Mouse (Mus musculus) midbrain, embryonic 11.5 days (tissue): Measurements from ENCODE around the gene Pknox2. TPM values are rescaled to one million over a fixed set of nuclear protein-coding genes. Genes with fewer than 3 reads are reported as not detected.

ENCODE experiments used
- ATAC-seq: fragments of 200-750 bp; cut with Nextera tagmentation; 2 replicates; pipeline ENCODE4 v1.8.0; 2017; ENCODE audit warnings: moderate TSS enrichment, moderate library complexity; ENCODE audit not compliant: low FRiP score
- DNase-seq: peaks from one replicate; pipeline ENCODE4 v3.0.0; 2015; ENCODE audit warnings: low spot score; ENCODE audit errors: missing footprints
- H3K27ac ChIP-seq: fragments of 300-500 bp; sonication (generic); 2 replicates; pipeline ENCODE4 v1.5.1; 2014; ENCODE audit warnings: low read depth, low read length
- H3K27me3 ChIP-seq: fragments of 300-500 bp; sonication (generic); 2 replicates; pipeline ENCODE4 v1.6.1; 2014; ENCODE audit warnings: mild to moderate bottlenecking, low read length, moderate library complexity, mixed read lengths; ENCODE audit not compliant: control insufficient read depth, insufficient read depth
- H3K36me3 ChIP-seq: fragments of 300-500 bp; sonication (generic); 2 replicates; pipeline ENCODE4 v1.6.1; 2014; ENCODE audit warnings: mild to moderate bottlenecking, low read length, moderate library complexity, mixed read lengths; ENCODE audit not compliant: control insufficient read depth, insufficient read depth
- H3K4me1 ChIP-seq: fragments of 300-500 bp; sonication (generic); 2 replicates; pipeline ENCODE4 v1.6.1; 2014; ENCODE audit warnings: low read length; ENCODE audit not compliant: control insufficient read depth, insufficient read depth
- H3K4me2 ChIP-seq: fragments of 300-500 bp; sonication (generic); 2 replicates; pipeline ENCODE4 v1.6.1; 2014; ENCODE audit warnings: mild to moderate bottlenecking, moderate library complexity
- H3K4me3 ChIP-seq: fragments of 300-500 bp; sonication (generic); 2 replicates; pipeline ENCODE4 v1.5.1; 2014; ENCODE audit warnings: low read depth, low read length
- H3K9ac ChIP-seq: fragments of 300-500 bp; sonication (generic); 2 replicates; pipeline ENCODE4 v1.6.1; 2014; ENCODE audit warnings: low read length
- H3K9me3 ChIP-seq: fragments of 300-500 bp; sonication (generic); 2 replicates; pipeline ENCODE4 v1.6.1; 2016; ENCODE audit warnings: low read length; ENCODE audit not compliant: control insufficient read depth
- WGBS: fragments of 180-500 bp; shearing (Covaris S2); extraction: QIAGEN DNeasy Blood & Tissue Kit; methylation state at CpG from one replicate; pipeline ENCODE4 v1.1.7; 2014; 5-methylcytosine and 5-hydroxymethylcytosine counted together
- polyA plus RNA-seq: library from polyadenylated mRNA; unstranded; fragments of >200 nt; fragmentation: Nextera tagmentation; extraction: Ambion mirVana; gene quantifications from 2 replicates; pipeline ENCODE4 v1.2.1, GENCODE M21; 2014

Gene Pknox2
- polyA plus RNA-seq, 1 experiment from 2014 or later = 20.2 TPM

GRCm38 (mm10) chr9:37054703-37055102 is 92.5 kb downstream of the Pknox2 start:
- Histone ChIP-seq H3K36me3 (no peaks in the 10 kb centered on the region; the same call in 1 of the 2 replicates), H3K9ac (no peak overlapping the region), H3K9me3 (no peaks in the 10 kb centered on the region), H3K4me3 (no peak overlapping the region), H3K27ac (peak overlapping the region; percentile 55), H3K4me1 (peaks cover 34% of the 10 kb centered on the region), H3K27me3 (no peaks in the 10 kb centered on the region), H3K4me2 (peak overlapping the region; percentile 42; the same call in 1 of the 2 replicates)
- DNase-seq (peak; percentile 89), ATAC-seq (no peak)
- WGBS = 5% methylated on average over 5 of the region's 5 CpGs

DNA sequence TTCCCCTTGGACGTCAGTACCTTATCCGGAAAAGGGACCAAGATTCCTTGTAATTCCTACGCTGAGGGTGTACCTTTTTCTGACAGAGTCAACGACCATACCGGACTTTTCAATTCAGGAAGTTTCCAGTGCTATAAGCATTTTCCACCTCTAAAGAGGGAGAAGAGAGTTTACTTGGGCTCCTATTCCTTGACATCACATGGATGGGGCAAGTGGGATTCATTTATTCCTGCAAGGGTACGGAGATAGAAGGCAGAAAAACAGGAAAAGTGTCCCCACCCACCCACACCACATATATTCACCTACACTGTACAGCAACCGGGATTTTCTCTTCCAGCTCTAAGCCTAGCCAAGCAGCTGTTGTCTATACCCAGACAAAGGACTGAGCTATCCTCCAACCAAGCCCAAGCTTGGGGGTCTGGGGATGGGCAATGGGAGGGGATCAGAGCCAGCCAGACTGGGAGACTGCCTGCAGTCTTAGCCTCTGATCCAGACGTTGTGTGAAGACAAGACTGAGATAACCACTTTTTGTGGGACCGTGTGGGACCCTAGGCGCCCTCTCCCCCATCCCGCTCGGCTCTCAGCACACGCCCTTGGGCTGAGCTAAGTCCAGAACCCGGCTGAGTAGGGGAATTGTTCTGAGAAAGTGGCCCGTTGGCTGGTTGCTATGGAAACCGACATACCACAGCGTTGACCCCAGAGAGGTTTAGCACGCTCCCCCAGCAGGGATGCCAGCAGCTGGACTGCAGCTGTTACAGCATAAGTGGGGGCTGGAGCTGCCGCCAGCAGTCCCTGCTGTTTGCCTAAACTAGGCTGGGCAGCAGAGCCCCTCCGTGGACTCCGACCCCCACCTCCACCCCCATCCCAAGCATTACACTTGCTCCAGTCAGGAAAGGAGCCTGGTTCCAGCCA is 93.3 kb downstream of the Pknox2 start:
- Histone ChIP-seq H3K4me2 (peak overlapping the region; percentile 42), H3K4me1 (peaks cover 36% of the 10 kb centered on the region), H3K9me3 (no peaks in the 10 kb centered on the region), H3K9ac (peak overlapping the region; percentile 3; the same call in 1 of the 2 replicates), H3K27ac (peak overlapping the region; percentile 55), H3K27me3 (no peaks in the 10 kb centered on the region), H3K36me3 (no peaks in the 10 kb centered on the region; the same call in 1 of the 2 replicates), H3K4me3 (peak overlapping the region; percentile 3; the same call in 1 of the 2 replicates)
- 11% methylated on average over 21 of the region's 21 CpGs for WGBS
- ATAC-seq = peak; percentile 92
- peak; percentile 98 for DNase-seq

GRCm38 (mm10) chr9:37053041-37053440 is 94.2 kb downstream of the Pknox2 start:
- Histone ChIP-seq H3K27me3 (no peaks in the 10 kb centered on the region), H3K4me3 (no peak overlapping the region), H3K27ac (peak overlapping the region; percentile 55), H3K4me2 (no peak overlapping the region), H3K9me3 (no peaks in the 10 kb centered on the region), H3K4me1 (peaks cover 38% of the 10 kb centered on the region), H3K9ac (0 out of 2 replicates have a peak overlapping the region, but pooled peaks have one; percentile 22), H3K36me3 (no peaks in the 10 kb centered on the region; the same call in 1 of the 2 replicates)
- no peak for ATAC-seq
- whole genome bisulfite sequencing = 23% methylated on average over 6 of the region's 6 CpGs
- DNase-seq = peak; percentile 88

GRCm38 (mm10) chr9:37051669-37052068 is 95.5 kb downstream of the Pknox2 start:
- Histone ChIP-seq H3K27ac (no peak overlapping the region), H3K9me3 (no peaks in the 10 kb centered on the region)
- no peak for DNase-seq

DNA sequence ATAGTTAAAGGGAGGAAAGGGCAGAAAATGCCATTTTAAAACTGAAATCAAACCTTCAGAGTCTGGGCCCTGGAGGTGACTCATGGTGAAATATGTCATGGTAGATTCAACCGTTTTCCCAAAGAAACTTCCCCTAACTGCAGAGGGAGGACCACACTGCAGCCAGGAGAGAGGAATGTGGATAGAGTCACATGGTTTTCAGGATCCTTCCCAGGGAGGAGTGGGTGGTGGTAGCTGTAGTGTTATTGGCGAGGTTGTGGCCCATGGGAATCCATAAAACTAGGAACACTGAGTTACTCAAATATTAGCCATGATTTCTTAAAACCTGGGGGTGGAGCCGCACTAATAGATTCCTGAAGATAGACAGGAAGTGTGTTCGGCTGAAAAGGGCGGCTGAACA is 99.7 kb downstream of the Pknox2 start:
- Histone ChIP-seq H3K9ac (no peak overlapping the region), H3K4me1 (peaks cover 10% of the 10 kb centered on the region), H3K4me2 (no peak overlapping the region), H3K27me3 (no peaks in the 10 kb centered on the region), H3K9me3 (no peaks in the 10 kb centered on the region), H3K4me3 (no peak overlapping the region), H3K27ac (no peak overlapping the region), H3K36me3 (no peaks in the 10 kb centered on the region)
- ATAC-seq (no peak), DNase-seq (no peak)
- WGBS = 81% methylated on average over 5 of the region's 5 CpGs

More at GRCm38 (mm10) chr9:37051669-37052068, 95.5 kb downstream of the Pknox2 start:
- Histone ChIP-seq H3K36me3 (no peaks in the 10 kb centered on the region), H3K9ac (no peak overlapping the region), H3K27me3 (no peaks in the 10 kb centered on the region), H3K4me3 (no peak overlapping the region), H3K4me1 (peaks cover 38% of the 10 kb centered on the region), H3K4me2 (no peak overlapping the region)
- WGBS = 93% methylated on average over 4 of the region's 4 CpGs
- no peak for ATAC-seq

- no peaks in the 10 kb centered on the region for H3K27me3 ChIP-seq
- H3K4me1 ChIP-seq = peaks cover 6% of the 10 kb centered on the region; the same call in 1 of the 2 replicates
- H3K36me3 ChIP-seq = no peaks in the 10 kb centered on the region
- H3K9me3 ChIP-seq = no peaks in the 10 kb centered on the region
- no peak overlapping the region for H3K9ac ChIP-seq
- H3K4me2 ChIP-seq = no peak overlapping the region
- H3K27ac ChIP-seq = no peak overlapping the region
- DNase-seq (no peak), ATAC-seq (no peak)
- no peak overlapping the region for H3K4me3 ChIP-seq
- WGBS = 88% methylated on average over 1 of the region's 1 CpGs
Observed at GRCm38 (mm10) chr9:37045875-37046274, 101.3 kb downstream of the Pknox2 start.

GRCm38 (mm10) chr9:37044165-37044564 is 103.0 kb downstream of the Pknox2 start:
- ATAC-seq (no peak), DNase-seq (no peak)
- Histone ChIP-seq H3K9me3 (no peaks in the 10 kb centered on the region), H3K27me3 (no peaks in the 10 kb centered on the region), H3K36me3 (no peaks in the 10 kb centered on the region), H3K4me1 (peaks cover 10% of the 10 kb centered on the region), H3K27ac (no peak overlapping the region), H3K9ac (no peak overlapping the region), H3K4me3 (no peak overlapping the region), H3K4me2 (no peak overlapping the region)
- 90% methylated on average over 1 of the region's 1 CpGs for WGBS

GRCm38 (mm10) chr9:37038859-37039258 is 108.3 kb downstream of the Pknox2 start:
- H3K4me1 ChIP-seq = peaks cover 6% of the 10 kb centered on the region
- no peak overlapping the region for H3K4me2 ChIP-seq
- no peak overlapping the region for H3K9ac ChIP-seq
- H3K9me3 ChIP-seq = no peaks in the 10 kb centered on the region; the same call in 1 of the 2 replicates
- no peak overlapping the region for H3K27ac ChIP-seq
- no peaks in the 10 kb centered on the region for H3K36me3 ChIP-seq
- DNase-seq (no peak), ATAC-seq (no peak)
- no peak overlapping the region for H3K4me3 ChIP-seq
- 76% methylated on average over 3 of the region's 3 CpGs for WGBS
- H3K27me3 ChIP-seq = no peaks in the 10 kb centered on the region

GRCm38 (mm10) chr9:37038445-37038844 is 108.8 kb downstream of the Pknox2 start:
- Histone ChIP-seq H3K9me3 (no peaks in the 10 kb centered on the region; the same call in 1 of the 2 replicates), H3K27ac (no peak overlapping the region), H3K36me3 (no peaks in the 10 kb centered on the region), H3K9ac (no peak overlapping the region), H3K4me2 (no peak overlapping the region), H3K4me1 (peaks cover 6% of the 10 kb centered on the region), H3K4me3 (no peak overlapping the region), H3K27me3 (no peaks in the 10 kb centered on the region)
- no peak for DNase-seq
- 61% methylated on average over 7 of the region's 7 CpGs for WGBS
- ATAC-seq = no peak
